Mouse (Mus musculus): ENCODE measurements around the gene Ipo11.

GRCm38 (mm10) chr13:106825618-106826017 is 111.1 kb downstream of the Ipo11 start:
- no peak for TF ChIP-seq CTCF (IDR thresholded peaks at IDR 0.05; ENCODE audit: insufficient read depth, low read length)
- TF ChIP-seq POLR2A (IDR thresholded peaks at IDR 0.05; ENCODE audit: borderline replicate concordance, extremely low read depth, low read depth, low read length) = no peak
